8 mouse cellular contexts compared by ENCODE assay signal in genomic region chr12:71832225-71832624, GRCm38 (mm10). TPM values are rescaled to one million over a fixed set of nuclear protein-coding genes. Genes with fewer than 3 reads are reported as not detected.
DNase-seq lines count a peak whose midpoint lies in the region; ATAC-seq and TF ChIP-seq lines count a peak whose summit lies in the region.

No protein-coding gene starts in this region.

- H3K36me3 ChIP-seq in intestine, embryonic 15.5 days: no peaks in the 10 kb centered on the region
- no peaks in the 10 kb centered on the region for H3K36me3 ChIP-seq in midbrain, embryonic 10.5 days
- H3K36me3 ChIP-seq in small intestine, adult 2 months (ENCODE audit: control insufficient read depth, insufficient read depth, low read length): no peaks in the 10 kb centered on the region

- no peaks in the 10 kb centered on the region for H3K9me3 ChIP-seq in intestine, embryonic 15.5 days
- no peaks in the 10 kb centered on the region for H3K9me3 ChIP-seq in midbrain, embryonic 10.5 days (replicated peaks)

- peak overlapping the region; percentile 92 for H3K4me2 ChIP-seq in intestine, embryonic 15.5 days (replicated peaks)

- H3K9ac ChIP-seq in intestine, embryonic 15.5 days: peak overlapping the region; percentile 82

- no peak overlapping the region for H3K27ac ChIP-seq in intestine, embryonic 15.5 days
- peak overlapping the region; percentile 92 for H3K27ac ChIP-seq in midbrain, embryonic 10.5 days (replicated peaks)
- H3K27ac ChIP-seq in small intestine, adult 2 months (ENCODE audit: insufficient read depth, low read depth, low read length): no peak overlapping the region

- H3K4me1 ChIP-seq in intestine, embryonic 15.5 days (replicated peaks): peaks cover 21% of the 10 kb centered on the region
- H3K4me1 ChIP-seq in midbrain, embryonic 10.5 days: peaks cover 59% of the 10 kb centered on the region
- H3K4me1 ChIP-seq in small intestine, adult 2 months (ENCODE audit: control insufficient read depth, insufficient read depth, insufficient read length, low read length): peaks cover 4% of the 10 kb centered on the region; the same call in 1 of the 2 replicates

- TF ChIP-seq POLR2A in small intestine, adult 2 months (IDR thresholded peaks at IDR 0.05; ENCODE audit: low read depth, low read length): 0 out of 2 replicates have a peak, but pooled peaks have one; percentile 12

- H3K4me3 ChIP-seq in intestine, embryonic 15.5 days (replicated peaks): peak overlapping the region; percentile 87
- H3K4me3 ChIP-seq in midbrain, embryonic 10.5 days: peak overlapping the region; percentile 89
- peak overlapping the region; percentile 74 for H3K4me3 ChIP-seq in small intestine, adult 2 months (ENCODE audit: low read depth, low read length)

- DNase-seq in cerebellum, adult 11-12 months: peak; percentile 50
- DNase-seq in cerebellum, adult 8-10 months: no peak
- peak; percentile 77 for DNase-seq in embryo, embryonic 9.5 days (ENCODE audit: extremely low spot score)
- DNase-seq in gastrocnemius, postnatal 36 days: peak; percentile 33 to 44
- DNase-seq in left cerebral cortex, postnatal 4 days: peak; percentile 72
- peak; percentile 88 for DNase-seq in midbrain, embryonic 10.5 days (ENCODE audit: low spot score)

- no peak for TF ChIP-seq CTCF in small intestine, adult 2 months (IDR thresholded peaks at IDR 0.05; ENCODE audit: extremely low read depth, insufficient read length, insufficient replicate concordance, low read depth, low read length)

- H3K27me3 ChIP-seq in intestine, embryonic 15.5 days (replicated peaks): no peaks in the 10 kb centered on the region
- H3K27me3 ChIP-seq in midbrain, embryonic 10.5 days (ENCODE audit: low read depth, poor library complexity, severe bottlenecking): peaks cover 18% of the 10 kb centered on the region
- H3K27me3 ChIP-seq in small intestine, adult 2 months (ENCODE audit: control insufficient read depth, insufficient read depth, low read length): no peaks in the 10 kb centered on the region

- ATAC-seq in intestine, embryonic 15.5 days: no peak

- intact Hi-C loops in gastrocnemius, postnatal 36 days (cut with DNase I): loop anchor here (5.0 kb wide), 2 partner anchors 75 to 215 kb away; no protein-coding TSS in a partner anchor
- intact Hi-C loops in left cerebral cortex, postnatal 4 days (cut with DNase I): loop anchor here (5.0 kb wide), 1 partner anchor 145 kb away; no protein-coding TSS in a partner anchor

- under 1% methylated on average over 12 of the region's 12 CpGs for WGBS in intestine, embryonic 15.5 days
- under 1% methylated on average over 12 of the region's 12 CpGs for WGBS in midbrain, embryonic 10.5 days
- WGBS in small intestine, adult 2 months: under 1% methylated on average over 12 of the region's 12 CpGs

RNA-seq across cellular contexts. Expression of gene Daam1, which starts 1.3 kb away (rescaled TPM):
- 10 to 100 TPM in 1 of 2 experiments, 1 to 10 TPM in 1; 9.7 to 10.6 TPM for total RNA-seq in gastrocnemius, postnatal 36 days (2021)
- polyA plus RNA-seq in intestine, embryonic 15.5 days (2015; fragmentation: Nextera tagmentation; extraction: Ambion mirVana): 9.0 and 9.1 TPM in 2 replicates
- 100 to 1,000 TPM; 152 to 157 TPM for total RNA-seq in left cerebral cortex, postnatal 4 days (2021)
- polyA plus RNA-seq in midbrain, embryonic 10.5 days (2016; fragmentation: Nextera tagmentation; extraction: Ambion mirVana): 9.3 and 10.1 TPM in 2 replicates
- polyA plus RNA-seq in small intestine, adult 2 months (2012; rRNA removed): 1.2 and 2.4 TPM in 2 replicates
